Mouse (Mus musculus) bone marrow macrophage, adult 2 months (primary cell): ENCODE measurements around the gene Llgl2.

Source experiments
- CTCF ChIP-seq: IDR thresholded peaks from 2 replicates; pipeline ENCODE4 v1.5.1; 2012; ENCODE audit warnings: low read depth, mild to moderate bottlenecking, low read length, moderate library complexity
- POLR2A ChIP-seq: IDR thresholded peaks from 2 replicates; pipeline ENCODE4 v1.6.1; 2012; ENCODE audit warnings: mild to moderate bottlenecking, low read depth, low read length, borderline replicate concordance

- no peak for TF ChIP-seq POLR2A
- no peak for TF ChIP-seq CTCF
Measured at GRCm38 (mm10) chr11:115789787-115790186, 34.1 kb upstream of the Llgl2 start.
